Mouse (Mus musculus) stomach, embryonic 16.5 days (tissue): Measurements from ENCODE around the gene Ggcx. TPM values are rescaled to one million over a fixed set of nuclear protein-coding genes. Genes with fewer than 3 reads are reported as not detected.
"Not testable (repeated sequence)": the region's sequence is repeated elsewhere in the genome, so short reads cannot be mapped to it uniquely, and the experiment has no call there.

ENCODE experiments used
- ATAC-seq: fragments of 200-750 bp; cut with Nextera tagmentation; 2 replicates; pipeline ENCODE4 v1.8.0; 2017; ENCODE audit warnings: moderate number of reproducible peaks, moderate TSS enrichment; ENCODE audit not compliant: insufficient read depth, low FRiP score
- H3K27ac ChIP-seq: fragments of 300-500 bp; sonication (generic); 2 replicates; pipeline ENCODE4 v1.5.1; 2014; ENCODE audit warnings: low read length
- H3K27me3 ChIP-seq: fragments of 300-500 bp; sonication (generic); 2 replicates; pipeline ENCODE4 v1.6.1; 2014; ENCODE audit warnings: low read length, control low read depth, mixed read lengths; ENCODE audit not compliant: control insufficient read depth, insufficient read depth
- H3K36me3 ChIP-seq: fragments of 300-500 bp; sonication (generic); 2 replicates; pipeline ENCODE4 v1.6.1; 2014; ENCODE audit warnings: low read length; ENCODE audit not compliant: control insufficient read depth, insufficient read depth
- H3K4me1 ChIP-seq: fragments of 300-500 bp; sonication (generic); 2 replicates; pipeline ENCODE4 v1.6.1; 2014; ENCODE audit warnings: low read length, control low read depth, mixed read lengths; ENCODE audit not compliant: control insufficient read depth, insufficient read depth
- H3K4me2 ChIP-seq: fragments of 300-500 bp; sonication (generic); 2 replicates; pipeline ENCODE4 v1.6.1; 2014; ENCODE audit warnings: low read depth, low read length, mixed read lengths
- H3K4me3 ChIP-seq: fragments of 300-500 bp; sonication (generic); replicated peaks from 2 replicates; pipeline ENCODE4 v1.5.1; 2014; ENCODE audit warnings: mild to moderate bottlenecking, low read length
- H3K9ac ChIP-seq: fragments of 300-500 bp; sonication (generic); 2 replicates; pipeline ENCODE4 v1.6.1; 2014; ENCODE audit warnings: low read length
- H3K9me3 ChIP-seq: fragments of 300-500 bp; sonication (generic); replicated peaks from 2 replicates; pipeline ENCODE4 v1.6.1; 2016; ENCODE audit warnings: low read length, control low read depth; ENCODE audit not compliant: control insufficient read depth
- WGBS: fragments of 180-500 bp; shearing (Covaris S2); extraction: QIAGEN DNeasy Blood & Tissue Kit; methylation state at CpG from one replicate; pipeline ENCODE4 v1.1.7; 2014; 5-methylcytosine and 5-hydroxymethylcytosine counted together
- polyA plus RNA-seq: library from polyadenylated mRNA; unstranded; fragments of >200 nt; fragmentation: Nextera tagmentation; extraction: Ambion mirVana; gene quantifications from 2 replicates; pipeline ENCODE4 v1.2.1, GENCODE M21; 2015

The Ggcx gene
- polyA plus RNA-seq, 1 experiment from 2014 or later, result 35.3 TPM

GRCm38 (mm10) chr6:72447487-72447886, 33.4 kb downstream of the Ggcx start:
- Histone ChIP-seq H3K27me3 (no peaks in the 10 kb centered on the region), H3K4me1 (no peaks in the 10 kb centered on the region), H3K9ac (no peak overlapping the region), H3K9me3 (no peaks in the 10 kb centered on the region), H3K27ac (no peak overlapping the region), H3K4me3 (no peak overlapping the region), H3K4me2 (no peak overlapping the region), H3K36me3 (no peaks in the 10 kb centered on the region)
- 65% methylated on average over 2 of the region's 2 CpGs for WGBS
- no peak for ATAC-seq

- WGBS, result 74% methylated on average over 2 of the region's 2 CpGs
- H3K4me3 ChIP-seq, H3K9me3 ChIP-seq, H3K27me3 ChIP-seq, H3K9ac ChIP-seq, H3K36me3 ChIP-seq, H3K27ac ChIP-seq, ATAC-seq, H3K4me2 ChIP-seq: not testable (repeated sequence)
- H3K4me1 ChIP-seq, result peaks cover 13% of the 10 kb centered on the region
Observed at GRCm38 (mm10) chr6:72451778-72452177, 37.7 kb downstream of the Ggcx start.

- Histone ChIP-seq H3K4me3 (no peak overlapping the region), H3K4me1 (peaks cover 13% of the 10 kb centered on the region), H3K27me3 (no peaks in the 10 kb centered on the region), H3K4me2 (no peak overlapping the region), H3K9ac (no peak overlapping the region), H3K9me3 (no peaks in the 10 kb centered on the region), H3K36me3 (no peaks in the 10 kb centered on the region), H3K27ac (no peak overlapping the region)
- no peak for ATAC-seq
- 69% methylated on average over 2 of the region's 2 CpGs for WGBS
Observed at GRCm38 (mm10) chr6:72452329-72452728, 38.2 kb downstream of the Ggcx start.

- WGBS, result 85% methylated on average over 3 of the region's 3 CpGs
- no peak for ATAC-seq
- no peak overlapping the region for H3K9ac ChIP-seq
- H3K4me2 ChIP-seq, result no peak overlapping the region
- no peaks in the 10 kb centered on the region for H3K9me3 ChIP-seq
- no peaks in the 10 kb centered on the region for H3K27me3 ChIP-seq
- H3K4me3 ChIP-seq, result no peak overlapping the region
- peaks cover 17% of the 10 kb centered on the region for H3K4me1 ChIP-seq
- H3K36me3 ChIP-seq, result no peaks in the 10 kb centered on the region
- H3K27ac ChIP-seq, result no peak overlapping the region
Observed at GRCm38 (mm10) chr6:72453578-72453977, 39.5 kb downstream of the Ggcx start.

- 43% methylated on average over 7 of the region's 7 CpGs for WGBS
- H3K4me3 ChIP-seq, result no peak overlapping the region
- no peaks in the 10 kb centered on the region for H3K27me3 ChIP-seq
- H3K9ac ChIP-seq, result peak overlapping the region; percentile 10; the same call in 1 of the 2 replicates
- no peaks in the 10 kb centered on the region for H3K9me3 ChIP-seq
- ATAC-seq, result peak; percentile 62
- peak overlapping the region; percentile 39 for H3K27ac ChIP-seq
- H3K4me2 ChIP-seq, result no peak overlapping the region
- H3K4me1 ChIP-seq, result peaks cover 23% of the 10 kb centered on the region
- H3K36me3 ChIP-seq, result no peaks in the 10 kb centered on the region
Observed at GRCm38 (mm10) chr6:72454072-72454746, 40.1 kb downstream of the Ggcx start.

GRCm38 (mm10) chr6:72454833-72455373, 40.8 kb downstream of the Ggcx start:
- peaks cover 25% of the 10 kb centered on the region for H3K4me1 ChIP-seq
- ATAC-seq, result peak; percentile 64
- no peaks in the 10 kb centered on the region for H3K9me3 ChIP-seq
- H3K9ac ChIP-seq, result peak overlapping the region; percentile 10; the same call in 1 of the 2 replicates
- peak overlapping the region; percentile 39 for H3K27ac ChIP-seq
- WGBS, result 60% methylated on average over 7 of the region's 7 CpGs
- no peak overlapping the region for H3K4me2 ChIP-seq
- H3K36me3 ChIP-seq, result no peaks in the 10 kb centered on the region
- H3K4me3 ChIP-seq, result no peak overlapping the region
- H3K27me3 ChIP-seq, result no peaks in the 10 kb centered on the region

GRCm38 (mm10) chr6:72456567-72456966, 42.5 kb downstream of the Ggcx start:
- Histone ChIP-seq H3K4me3 (no peak overlapping the region), H3K4me1 (peaks cover 25% of the 10 kb centered on the region), H3K27ac (no peak overlapping the region), H3K27me3 (no peaks in the 10 kb centered on the region), H3K36me3 (no peaks in the 10 kb centered on the region), H3K4me2 (no peak overlapping the region), H3K9ac (no peak overlapping the region), H3K9me3 (no peaks in the 10 kb centered on the region)
- WGBS, result 68% methylated on average over 4 of the region's 4 CpGs
- no peak for ATAC-seq

GRCm38 (mm10) chr6:72458418-72458817, 44.3 kb downstream of the Ggcx start:
- Histone ChIP-seq H3K4me1 (peaks cover 25% of the 10 kb centered on the region), H3K9me3 (no peaks in the 10 kb centered on the region), H3K9ac (peak overlapping the region; percentile 43; the same call in 1 of the 2 replicates), H3K4me3 (no peak overlapping the region), H3K27me3 (no peaks in the 10 kb centered on the region), H3K36me3 (no peaks in the 10 kb centered on the region), H3K4me2 (0 out of 2 replicates have a peak overlapping the region, but pooled peaks have one; percentile 14), H3K27ac (peak overlapping the region; percentile 39; the same call in 1 of the 2 replicates)
- ATAC-seq, result no peak
- WGBS, result 30% methylated on average over 7 of the region's 7 CpGs

GRCm38 (mm10) chr6:72458921-72459320, 44.8 kb downstream of the Ggcx start:
- ATAC-seq, result no peak
- H3K4me2 ChIP-seq, result 0 out of 2 replicates have a peak overlapping the region, but pooled peaks have one; percentile 14
- H3K9ac ChIP-seq, result no peak overlapping the region
- no peaks in the 10 kb centered on the region for H3K36me3 ChIP-seq
- peaks cover 25% of the 10 kb centered on the region for H3K4me1 ChIP-seq
- H3K9me3 ChIP-seq, result no peaks in the 10 kb centered on the region
- no peak overlapping the region for H3K27ac ChIP-seq
- H3K27me3 ChIP-seq, result no peaks in the 10 kb centered on the region
- H3K4me3 ChIP-seq, result no peak overlapping the region
- 17% methylated on average over 5 of the region's 5 CpGs for WGBS
